Mouse (Mus musculus): ENCODE measurements at regions not wholly inside any gene's neighbourhood (a gene's known extent, or its start where the extent isn't known, plus 50 kb on each side); places are given as distances from the start of the nearest gene placed in this dataset.

DNA sequence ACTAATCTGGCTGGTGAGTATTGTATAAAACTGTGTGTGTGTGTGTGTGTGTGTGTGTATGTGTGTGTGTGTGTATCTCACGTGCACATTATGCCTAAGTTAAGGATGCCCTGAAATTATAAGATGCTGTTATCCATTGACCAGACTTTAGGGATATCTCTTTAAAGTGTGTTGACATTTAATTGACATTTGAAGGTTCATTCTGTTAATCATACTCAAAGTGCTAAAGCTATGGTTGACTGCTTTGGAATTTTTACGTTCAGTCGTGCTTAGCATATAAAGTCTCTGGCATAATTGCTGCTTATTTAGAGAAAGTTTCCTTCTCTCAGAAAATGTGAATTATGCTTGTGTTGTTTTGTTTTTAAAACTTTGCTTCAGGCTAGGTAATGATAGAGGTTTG, 135.9 kb downstream of the Ogfrl1 start:
- no peak overlapping the region for H3K4me3 ChIP-seq (ENCODE audit: low read depth, low read length)
- no peaks in the 10 kb centered on the region for H3K27me3 ChIP-seq (ENCODE audit: insufficient read depth, low read length)
- TF ChIP-seq GATA2 (IDR thresholded peaks at IDR 0.05; ENCODE audit: borderline replicate concordance, low read depth, low read length) = no peak
- TF ChIP-seq POLR2AphosphoS5 (IDR thresholded peaks at IDR 0.05; ENCODE audit: insufficient replicate concordance, low read depth, low read length) = no peak
- no peak for TF ChIP-seq CTCF (IDR thresholded peaks at IDR 0.05; ENCODE audit: low read depth, low read length)
- TF ChIP-seq GATA1 (IDR thresholded peaks at IDR 0.05; ENCODE audit: borderline replicate concordance, low read length) = no peak
- no peak for TF ChIP-seq TAL1 (conservative IDR thresholded peaks at IDR 0.05; ENCODE audit: low read depth, low read length)
- ATAC-seq (ENCODE audit: extremely low read depth, insufficient number of reproducible peaks, low FRiP score, poor library complexity, severe bottlenecking) (no peak), DNase-seq (ENCODE audit: low spot score) (no peak)
- peaks cover 35% of the 10 kb centered on the region for H3K4me1 ChIP-seq (ENCODE audit: insufficient read depth, low read depth, low read length)
- H3K9me3 ChIP-seq (replicated peaks) = no peaks in the 10 kb centered on the region
- H3K36me3 ChIP-seq (replicated peaks) = peaks cover 11% of the 10 kb centered on the region

DNA sequence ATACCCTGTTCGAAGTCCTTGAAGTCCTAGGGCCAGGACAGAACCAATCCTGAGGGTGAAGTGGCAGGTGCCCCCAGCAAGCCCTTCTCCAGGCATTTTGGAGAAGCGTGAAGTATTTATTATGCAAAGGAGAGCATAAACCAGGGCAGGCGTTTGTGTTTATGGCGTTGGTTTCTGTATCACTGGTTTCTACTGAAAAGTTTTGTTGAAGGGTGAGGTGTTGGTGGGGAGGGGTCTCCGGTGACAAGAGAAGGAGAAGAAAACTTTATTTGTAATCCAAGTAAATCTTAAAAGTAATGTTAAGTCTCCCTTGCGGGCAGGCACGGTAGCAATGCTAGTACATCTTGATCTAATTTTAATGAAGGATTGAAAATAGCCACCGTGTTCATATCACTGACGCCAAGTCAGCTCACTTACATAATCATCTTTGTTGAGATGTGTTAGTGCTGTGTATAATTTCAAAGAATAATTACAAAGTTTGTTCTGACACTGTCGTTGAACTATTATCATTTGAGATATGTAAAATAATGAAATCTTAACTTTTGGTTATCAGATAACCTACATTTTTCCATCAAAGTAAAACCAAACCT, 140.2 kb downstream of the Ogfrl1 start:
- peak overlapping the region; percentile 85 for H3K4me3 ChIP-seq (ENCODE audit: low read depth, low read length)
- H3K4me1 ChIP-seq (ENCODE audit: insufficient read depth, low read depth, low read length) = peaks cover 35% of the 10 kb centered on the region
- DNase-seq (ENCODE audit: low spot score) = peak; percentile 4
- H3K36me3 ChIP-seq (replicated peaks) = peaks cover 3% of the 10 kb centered on the region
- TF ChIP-seq TAL1 (conservative IDR thresholded peaks at IDR 0.05; ENCODE audit: low read depth, low read length) (no peak), CTCF (IDR thresholded peaks at IDR 0.05; ENCODE audit: low read depth, low read length) (no peak), GATA1 (IDR thresholded peaks at IDR 0.05; ENCODE audit: borderline replicate concordance, low read length) (no peak), GATA2 (IDR thresholded peaks at IDR 0.05; ENCODE audit: borderline replicate concordance, low read depth, low read length) (no peak), POLR2AphosphoS5 (IDR thresholded peaks at IDR 0.05; ENCODE audit: insufficient replicate concordance, low read depth, low read length) (no peak)
- no peak for ATAC-seq (ENCODE audit: extremely low read depth, insufficient number of reproducible peaks, low FRiP score, poor library complexity, severe bottlenecking)
- H3K9me3 ChIP-seq (replicated peaks) = no peaks in the 10 kb centered on the region
- no peaks in the 10 kb centered on the region for H3K27me3 ChIP-seq (ENCODE audit: insufficient read depth, low read length)

DNA sequence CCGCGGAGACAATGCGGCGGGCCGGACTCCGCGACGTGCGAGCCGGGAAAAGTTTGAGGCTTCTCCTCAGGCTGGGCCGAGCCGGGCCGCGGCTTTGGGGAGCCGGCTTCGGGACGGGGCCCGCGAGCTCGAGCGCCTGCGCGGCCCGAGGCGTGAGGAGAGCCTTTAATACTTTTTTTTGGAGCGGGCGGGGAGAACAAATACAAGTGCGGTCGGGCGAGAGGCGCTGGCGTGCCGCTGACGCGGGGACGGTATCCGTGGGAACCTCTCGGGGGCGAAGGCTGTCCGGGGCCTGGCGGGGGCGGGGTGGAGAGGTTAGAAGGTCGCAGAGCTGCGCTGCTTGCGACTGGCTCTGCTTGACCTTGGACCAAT, 141.0 kb downstream of the Ogfrl1 start:
- H3K27me3 ChIP-seq (ENCODE audit: insufficient read depth, low read length) = no peaks in the 10 kb centered on the region
- ATAC-seq (ENCODE audit: extremely low read depth, insufficient number of reproducible peaks, low FRiP score, poor library complexity, severe bottlenecking) (peak; percentile 57), DNase-seq (ENCODE audit: low spot score) (peak; percentile 29)
- peaks cover 35% of the 10 kb centered on the region for H3K4me1 ChIP-seq (ENCODE audit: insufficient read depth, low read depth, low read length)
- peaks cover 3% of the 10 kb centered on the region for H3K36me3 ChIP-seq (replicated peaks)
- H3K4me3 ChIP-seq (ENCODE audit: low read depth, low read length) = peak overlapping the region; percentile 85
- no peak for TF ChIP-seq POLR2AphosphoS5 (IDR thresholded peaks at IDR 0.05; ENCODE audit: insufficient replicate concordance, low read depth, low read length)
- no peak for TF ChIP-seq GATA1 (IDR thresholded peaks at IDR 0.05; ENCODE audit: borderline replicate concordance, low read length)
- TF ChIP-seq CTCF (IDR thresholded peaks at IDR 0.05; ENCODE audit: low read depth, low read length) = no peak
- TF ChIP-seq TAL1 (conservative IDR thresholded peaks at IDR 0.05; ENCODE audit: low read depth, low read length) = no peak
- TF ChIP-seq GATA2 (IDR thresholded peaks at IDR 0.05; ENCODE audit: borderline replicate concordance, low read depth, low read length) = no peak
- H3K9me3 ChIP-seq (replicated peaks) = no peaks in the 10 kb centered on the region

DNA sequence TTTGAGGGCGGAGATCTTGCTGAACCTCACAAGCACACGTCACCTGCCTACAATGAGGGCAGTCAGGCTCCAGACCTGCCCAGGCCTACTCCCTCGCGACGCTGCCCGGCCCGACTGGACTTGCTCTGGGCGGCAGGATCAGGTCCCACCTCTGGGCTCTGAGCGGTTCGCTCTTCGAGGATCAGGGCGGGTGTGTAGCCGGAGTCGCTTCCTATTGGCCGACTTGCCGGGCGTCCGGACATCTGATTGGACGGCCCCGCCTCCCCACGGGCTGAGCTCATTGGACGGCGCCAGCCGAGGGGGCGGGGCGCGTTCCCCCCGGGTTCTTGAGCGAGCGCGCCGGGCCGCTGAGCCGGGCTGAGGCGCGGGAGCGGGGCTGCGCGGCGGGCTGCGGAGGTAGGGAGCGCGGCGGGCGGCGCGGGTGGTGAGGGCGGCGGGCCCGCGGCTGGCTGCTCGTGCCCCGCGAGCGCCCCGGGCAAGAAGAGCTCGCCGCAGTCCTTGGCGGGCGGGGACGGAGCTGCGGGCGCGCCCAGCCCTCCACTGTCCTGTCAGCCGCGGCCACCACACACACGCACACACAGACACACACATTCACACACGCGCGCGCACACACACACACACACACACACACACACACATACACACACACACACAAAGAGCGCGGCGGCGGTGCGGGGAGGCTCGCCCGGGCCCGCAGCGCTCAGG, 141.5 kb downstream of the Ogfrl1 start:
- Histone ChIP-seq H3K27me3 (ENCODE audit: insufficient read depth, low read length) (no peaks in the 10 kb centered on the region), H3K36me3 (replicated peaks) (peaks cover 3% of the 10 kb centered on the region), H3K4me1 (ENCODE audit: insufficient read depth, low read depth, low read length) (peaks cover 35% of the 10 kb centered on the region), H3K4me3 (ENCODE audit: low read depth, low read length) (peak overlapping the region; percentile 85), H3K9me3 (replicated peaks) (no peaks in the 10 kb centered on the region)
- DNase-seq (ENCODE audit: low spot score) (peak; percentile 97), ATAC-seq (ENCODE audit: extremely low read depth, insufficient number of reproducible peaks, low FRiP score, poor library complexity, severe bottlenecking) (peak; percentile 97)
- TF ChIP-seq TAL1 (conservative IDR thresholded peaks at IDR 0.05; ENCODE audit: low read depth, low read length) (no peak), POLR2AphosphoS5 (IDR thresholded peaks at IDR 0.05; ENCODE audit: insufficient replicate concordance, low read depth, low read length) (no peak), GATA2 (IDR thresholded peaks at IDR 0.05; ENCODE audit: borderline replicate concordance, low read depth, low read length) (no peak)

DNA sequence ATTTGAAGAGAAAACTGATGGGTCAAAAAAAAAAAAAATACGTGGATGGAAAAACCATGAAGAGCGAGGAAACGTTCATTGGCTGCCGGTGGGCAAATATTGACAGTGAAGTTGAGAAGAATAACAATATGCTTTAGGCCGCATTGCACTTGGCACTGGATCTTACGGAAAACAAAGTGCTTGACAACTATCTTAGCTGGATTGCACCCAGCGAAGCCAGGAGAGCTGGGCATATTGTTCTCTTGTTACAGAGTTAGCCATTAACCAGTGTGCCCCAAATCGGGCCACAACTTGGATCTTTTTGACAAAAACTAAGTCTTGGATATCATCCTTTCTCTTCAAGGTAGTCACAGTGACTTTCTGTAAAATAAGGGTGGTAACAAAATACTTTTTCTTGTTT, 143.3 kb downstream of the Ogfrl1 start:
- no peak for DNase-seq (ENCODE audit: low spot score)

DNA sequence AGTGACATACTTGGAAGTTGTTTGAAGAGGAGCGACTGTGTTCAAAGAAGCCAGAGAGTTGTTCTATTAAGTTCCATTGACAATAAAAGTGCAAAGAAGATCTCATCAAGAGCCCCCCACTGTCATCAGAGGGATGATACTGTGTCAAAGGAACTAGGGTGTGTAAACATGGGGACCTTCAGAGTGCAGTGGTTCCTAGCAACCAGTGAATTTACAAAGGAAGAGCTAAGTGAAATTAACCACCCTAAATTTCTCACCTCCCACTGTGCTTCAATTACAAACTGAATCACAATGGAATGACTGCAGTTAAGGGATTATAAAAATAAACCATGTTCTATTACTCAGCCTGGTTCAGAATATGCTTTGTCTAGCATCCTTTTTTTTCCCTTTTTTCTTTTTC, 129.5 kb upstream of the 4933415F23Rik start:
- peaks cover 9% of the 10 kb centered on the region for H3K27me3 ChIP-seq (ENCODE audit: insufficient read depth, low read length)
- no peak for TF ChIP-seq POLR2AphosphoS5 (IDR thresholded peaks at IDR 0.05; ENCODE audit: insufficient replicate concordance, low read depth, low read length)
- no peak for TF ChIP-seq TAL1 (conservative IDR thresholded peaks at IDR 0.05; ENCODE audit: low read depth, low read length)
- no peak for TF ChIP-seq GATA2 (IDR thresholded peaks at IDR 0.05; ENCODE audit: borderline replicate concordance, low read depth, low read length)
- TF ChIP-seq GATA1 (IDR thresholded peaks at IDR 0.05; ENCODE audit: borderline replicate concordance, low read length) = no peak
- no peak for TF ChIP-seq CTCF (IDR thresholded peaks at IDR 0.05; ENCODE audit: low read depth, low read length)
- H3K36me3 ChIP-seq (replicated peaks) = no peaks in the 10 kb centered on the region
- ATAC-seq (ENCODE audit: extremely low read depth, insufficient number of reproducible peaks, low FRiP score, poor library complexity, severe bottlenecking) = no peak
- DNase-seq (ENCODE audit: low spot score) = no peak
- H3K9me3 ChIP-seq (replicated peaks) = no peaks in the 10 kb centered on the region
- H3K4me1 ChIP-seq (ENCODE audit: insufficient read depth, low read depth, low read length) = peaks cover 3% of the 10 kb centered on the region; the same call in 1 of the 2 replicates
- H3K4me3 ChIP-seq (ENCODE audit: low read depth, low read length) = no peak overlapping the region

More for the DNA sequence above, 143.3 kb downstream of the Ogfrl1 start:
- no peaks in the 10 kb centered on the region for H3K36me3 ChIP-seq (replicated peaks)
- H3K27me3 ChIP-seq (ENCODE audit: insufficient read depth, low read length) = no peaks in the 10 kb centered on the region
- H3K4me3 ChIP-seq (ENCODE audit: low read depth, low read length) = no peak overlapping the region
- H3K4me1 ChIP-seq (ENCODE audit: insufficient read depth, low read depth, low read length) = peaks cover 24% of the 10 kb centered on the region
- H3K9me3 ChIP-seq (replicated peaks) = no peaks in the 10 kb centered on the region
- no peak for ATAC-seq (ENCODE audit: extremely low read depth, insufficient number of reproducible peaks, low FRiP score, poor library complexity, severe bottlenecking)
- TF ChIP-seq POLR2AphosphoS5 (IDR thresholded peaks at IDR 0.05; ENCODE audit: insufficient replicate concordance, low read depth, low read length) (no peak), CTCF (IDR thresholded peaks at IDR 0.05; ENCODE audit: low read depth, low read length) (no peak), TAL1 (conservative IDR thresholded peaks at IDR 0.05; ENCODE audit: low read depth, low read length) (no peak), GATA2 (IDR thresholded peaks at IDR 0.05; ENCODE audit: borderline replicate concordance, low read depth, low read length) (no peak), GATA1 (IDR thresholded peaks at IDR 0.05; ENCODE audit: borderline replicate concordance, low read length) (no peak)

All from G1E (cell line).